Mouse (Mus musculus) CH12.LX (cell line): ENCODE results near the gene Cdh26. TPM values are rescaled to one million over a fixed set of nuclear protein-coding genes. Genes with fewer than 3 reads are reported as not detected.

Experiments used
- DNase-seq: peaks from one replicate; pipeline ENCODE4 v3.0.0-alpha.2; 2013; ENCODE audit errors: extremely low read depth
- H3K27ac ChIP-seq: 2 replicates; pipeline ENCODE4 v1.5.1; 2012; ENCODE audit warnings: low read depth, mild to moderate bottlenecking, control low read depth, moderate library complexity; ENCODE audit not compliant: insufficient read depth
- H3K27me3 ChIP-seq: replicated peaks from 2 replicates; pipeline ENCODE3; 2012; ENCODE audit warnings: inconsistent platforms
- H3K36me3 ChIP-seq, 2 experiments: replicated peaks in 1 of 2; 2 replicates each; pipeline versions ENCODE3 to v1.6.1; 2012; ENCODE audit warnings: inconsistent platforms in 1 of 2, low read length in 1 of 2, mild to moderate bottlenecking in 1 of 2, mixed read lengths in 1 of 2, moderate library complexity in 1 of 2; ENCODE audit not compliant: control insufficient read depth in 1 of 2, insufficient read depth in 1 of 2
- H3K4me1 ChIP-seq, 2 experiments: 2 replicates each; pipeline ENCODE4 v1.6.1; 2012; ENCODE audit warnings: inconsistent platforms in 1 of 2, moderate library complexity in 1 of 2; ENCODE audit not compliant: insufficient read depth in 2 of 2, control insufficient read depth in 1 of 2
- H3K4me2 ChIP-seq: 2 replicates; pipeline ENCODE4 v1.6.1; 2012; ENCODE audit warnings: low read depth, mild to moderate bottlenecking, control low read depth; ENCODE audit not compliant: poor library complexity, insufficient read depth, severe bottlenecking
- H3K4me3 ChIP-seq, 3 experiments: fragments of 150-350 bp in 1 of 3; sonication (generic) in 1 of 3; replicated peaks in 1 of 3; 2 replicates each; pipeline versions ENCODE3 to v1.5.1; 2011 to 2012; ENCODE audit warnings: low read depth in 2 of 3, low read length in 2 of 3, mild to moderate bottlenecking in 2 of 3, moderate library complexity in 2 of 3, control low read depth in 1 of 3, improper control_type of control experiment in 1 of 3, inconsistent platforms in 1 of 3, mixed read lengths in 1 of 3; ENCODE audit not compliant: poor library complexity in 1 of 3
- H3K79me2 ChIP-seq: replicated peaks from 2 replicates; pipeline ENCODE4 v1.6.1; 2012; ENCODE audit warnings: mild to moderate bottlenecking, moderate library complexity; ENCODE audit not compliant: control insufficient read depth, poor library complexity, insufficient read depth, severe bottlenecking; ENCODE audit errors: extremely low read depth
- H3K9ac ChIP-seq: 2 replicates; pipeline ENCODE4 v1.6.1; 2012; ENCODE audit warnings: low read depth, mild to moderate bottlenecking, control low read depth, moderate library complexity; ENCODE audit not compliant: insufficient read depth
- H3K9me3 ChIP-seq: replicated peaks from 2 replicates; pipeline ENCODE3; 2012; ENCODE audit warnings: low read length, inconsistent platforms, mixed read lengths
- CHD1 ChIP-seq: IDR thresholded peaks from 2 replicates; pipeline ENCODE4 v1.6.1; 2012; ENCODE audit warnings: low read depth, low read length, improper control_type of control experiment, inconsistent platforms
- CHD2 ChIP-seq: IDR thresholded peaks from 2 replicates; pipeline ENCODE4 v1.6.1; 2011; ENCODE audit warnings: low read length, improper control_type of control experiment
- E2F4 ChIP-seq: IDR thresholded peaks from 2 replicates; pipeline ENCODE4 v1.6.1; 2011; ENCODE audit warnings: low read depth, low read length, improper control_type of control experiment; ENCODE audit not compliant: insufficient replicate concordance
- ELF1 ChIP-seq: IDR thresholded peaks from 2 replicates; pipeline ENCODE4 v1.6.1; 2014; ENCODE audit warnings: low read depth, mild to moderate bottlenecking, inconsistent platforms, low read length, improper control_type of control experiment
- GABPA ChIP-seq: IDR thresholded peaks from 2 replicates; pipeline ENCODE4 v1.6.1; 2012; ENCODE audit warnings: low read depth, low read length, improper control_type of control experiment, inconsistent platforms; ENCODE audit not compliant: insufficient replicate concordance
- JUN ChIP-seq: IDR thresholded peaks from 2 replicates; pipeline ENCODE4 v1.6.1; 2011; ENCODE audit warnings: low read depth, mild to moderate bottlenecking, low read length, improper control_type of control experiment, moderate library complexity; ENCODE audit not compliant: insufficient read depth
- JUND ChIP-seq: conservative IDR thresholded peaks from 2 replicates; pipeline ENCODE4 v1.6.1; 2011; ENCODE audit warnings: low read depth, low read length, improper control_type of control experiment
- KAT2A ChIP-seq: IDR thresholded peaks from 2 replicates; pipeline ENCODE4 v1.6.1; 2012; ENCODE audit warnings: low read length, improper control_type of control experiment, inconsistent platforms; ENCODE audit not compliant: insufficient replicate concordance
- MAFK ChIP-seq: IDR thresholded peaks from 2 replicates; pipeline ENCODE4 v1.6.1; 2011; ENCODE audit warnings: low read length, improper control_type of control experiment; ENCODE audit not compliant: insufficient replicate concordance
- MAX ChIP-seq: IDR thresholded peaks from 2 replicates; pipeline ENCODE4 v1.6.1; 2011; ENCODE audit warnings: low read length, improper control_type of control experiment
- MAZ ChIP-seq: IDR thresholded peaks from 2 replicates; pipeline ENCODE4 v1.6.1; 2012; ENCODE audit warnings: low read depth, mild to moderate bottlenecking, inconsistent platforms, low read length, improper control_type of control experiment, moderate library complexity
- MXI1 ChIP-seq: IDR thresholded peaks from 2 replicates; pipeline ENCODE4 v1.6.1; 2011; ENCODE audit warnings: mild to moderate bottlenecking, low read depth, low read length, improper control_type of control experiment
- MYC ChIP-seq: IDR thresholded peaks from 2 replicates; pipeline ENCODE4 v1.6.1; 2011; ENCODE audit warnings: low read depth, mild to moderate bottlenecking, improper control_type of control experiment, low read length
- PAX5 ChIP-seq: IDR thresholded peaks from 2 replicates; pipeline ENCODE4 v1.6.1; 2012; ENCODE audit warnings: low read length, inconsistent platforms, mixed read lengths
- POLR2AphosphoS2 ChIP-seq: IDR thresholded peaks from 2 replicates; pipeline ENCODE4 v1.6.1; 2011; ENCODE audit warnings: low read depth, low read length, improper control_type of control experiment
- RAD21 ChIP-seq: IDR thresholded peaks from 2 replicates; pipeline ENCODE4 v1.6.1; 2011; ENCODE audit warnings: low read depth, mild to moderate bottlenecking, low read length, improper control_type of control experiment, moderate library complexity
- SMC3 ChIP-seq: IDR thresholded peaks from 2 replicates; pipeline ENCODE4 v1.6.1; 2011; ENCODE audit warnings: low read depth, low read length, improper control_type of control experiment
- USF1 ChIP-seq: IDR thresholded peaks from 2 replicates; pipeline ENCODE4 v1.6.1; 2014; ENCODE audit warnings: low read depth, mild to moderate bottlenecking, inconsistent platforms, low read length, improper control_type of control experiment
- USF2 ChIP-seq: conservative IDR thresholded peaks from 2 replicates; pipeline ENCODE4 v1.6.1; 2011; ENCODE audit warnings: low read depth, low read length, improper control_type of control experiment
- ZMIZ1 ChIP-seq: IDR thresholded peaks from 2 replicates; pipeline ENCODE4 v1.6.1; 2012; ENCODE audit warnings: low read depth, mild to moderate bottlenecking, inconsistent platforms, low read length, improper control_type of control experiment
- ZNF384 ChIP-seq: IDR thresholded peaks from 2 replicates; pipeline ENCODE4 v1.6.1; 2012; ENCODE audit warnings: low read depth, low read length, improper control_type of control experiment, inconsistent platforms
- dilution Hi-C: fragments of 300-500 bp; cut with MboI; formaldehyde crosslinking; loops from 2 replicates; pipeline ENCODE4 v1.14.3; 2020; ENCODE audit warnings: low sequenced_read_pairs; ENCODE audit not compliant: extremely low pct_unique_long_range_greater_than_20kb, extremely low pct_ligation_motif_present
- in situ Hi-C: fragments of 300-500 bp; cut with MboI; formaldehyde crosslinking; loops from 3 replicates; pipeline ENCODE4 v1.14.3; 2019; ENCODE audit warnings: low sequenced_read_pairs, low pct_ligation_motif_present, low pct_unique_long_range_greater_than_20kb, mixed read lengths
- polyA plus RNA-seq: library from polyadenylated mRNA; unstranded; fragments of >175 nt; gene quantifications from 2 replicates; pipeline ENCODE4 v1.2.1, GENCODE M21; 2012; ENCODE audit warnings: low read depth; ENCODE audit not compliant: insufficient read length
- total RNA-seq, 2 experiments: library from RNA; depleted of rRNA; stranded (reverse); fragments of 300-350 nt in 1 of 2; fragments of >200 nt in 1 of 2; gene quantifications; 2 replicates each; pipeline ENCODE4 v1.2.3; 2012 to 2014

The Cdh26 gene
- total and polyA plus RNA-seq, 3 experiments = not detected

DNA sequence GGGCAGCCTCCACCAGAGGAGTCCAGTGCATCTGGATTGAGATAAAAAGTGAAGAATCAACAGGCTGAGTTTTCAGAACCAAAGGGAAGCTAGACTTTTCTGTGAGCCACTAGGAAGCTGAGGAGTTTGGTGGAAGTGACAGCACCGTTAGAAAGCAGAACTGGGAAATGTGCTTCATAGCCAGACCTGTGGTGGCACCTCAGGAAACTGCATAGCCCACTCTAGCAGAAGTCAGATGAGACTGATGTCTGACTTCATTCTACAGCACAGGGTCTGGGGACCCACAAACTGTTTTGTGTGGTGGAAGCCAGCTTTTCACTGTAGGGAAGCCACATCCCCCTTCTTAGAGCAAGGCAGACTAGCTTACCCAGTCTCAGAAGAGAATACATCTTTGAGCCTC, 67.6 kb downstream of the Cdh26 start:
- TF ChIP-seq USF2 = no peak
- no peak for TF ChIP-seq MAX
- no peak for TF ChIP-seq PAX5
- TF ChIP-seq MYC = no peak
- no peak for TF ChIP-seq KAT2A
- no peak for TF ChIP-seq CHD1
- TF ChIP-seq JUN = no peak
- no peak for TF ChIP-seq ZNF384
- no peak for TF ChIP-seq USF1
- no peak for TF ChIP-seq ELF1
- no peak for TF ChIP-seq MAZ
- TF ChIP-seq MAFK = no peak
- no peak for TF ChIP-seq GABPA
- TF ChIP-seq JUND = no peak
- no peak for TF ChIP-seq E2F4
- no peak for TF ChIP-seq SMC3
- Histone ChIP-seq H3K79me2 (no peaks in the 10 kb centered on the region), H3K27me3 (peaks cover 19% of the 10 kb centered on the region), H3K9ac (no peak overlapping the region), H3K4me2 (no peak overlapping the region), H3K27ac (no peak overlapping the region), H3K9me3 (peaks cover 11% of the 10 kb centered on the region), H3K4me1 (no peaks in the 10 kb centered on the region), H3K36me3 (no peaks in the 10 kb centered on the region), H3K4me3 (no peak overlapping the region)
- no peak for DNase-seq
- dilution Hi-C loops = no loop called here
- in situ Hi-C loops = no loop called here

GRCm38 (mm10) chr2:178498409-178498808, 68.1 kb downstream of the Cdh26 start:
- in situ Hi-C loops (no loop called here), dilution Hi-C loops (no loop called here)
- peaks cover 17% of the 10 kb centered on the region for H3K27me3 ChIP-seq
- H3K27ac ChIP-seq = no peak overlapping the region
- H3K9me3 ChIP-seq = peaks cover 11% of the 10 kb centered on the region
- H3K36me3 ChIP-seq = no peaks in the 10 kb centered on the region
- no peak overlapping the region for H3K4me2 ChIP-seq
- no peak for DNase-seq
- no peak overlapping the region for H3K4me3 ChIP-seq
- no peaks in the 10 kb centered on the region for H3K79me2 ChIP-seq
- no peak overlapping the region for H3K9ac ChIP-seq
- no peaks in the 10 kb centered on the region for H3K4me1 ChIP-seq
- TF ChIP-seq POLR2AphosphoS2 (no peak), ZMIZ1 (no peak), USF1 (no peak), RAD21 (no peak), MXI1 (no peak), SMC3 (no peak), CHD2 (no peak), USF2 (no peak), E2F4 (no peak)
